Mouse (Mus musculus) gonadal fat pad, adult 2 months (tissue): ENCODE measurements around the gene Ulk3. TPM values are rescaled to one million over a fixed set of nuclear protein-coding genes. Genes with fewer than 3 reads are reported as not detected.

ENCODE experiments used
- DNase-seq: peaks from one replicate; pipeline ENCODE4 v3.0.0-alpha.2; 2012; ENCODE audit warnings: low read depth
- polyA plus RNA-seq: library from polyadenylated mRNA; depleted of rRNA; stranded (reverse); fragments of >200 nt; gene quantifications from 2 replicates; pipeline ENCODE4 v1.2.3, GENCODE M21; 2012; rRNA removed

Ulk3 gene
- polyA plus RNA-seq, 1 experiment: 47.9 TPM

- DNase-seq: no peak
Measured at GRCm38 (mm10) chr9:57644442-57644943, 55.2 kb downstream of the Ulk3 start.

GRCm38 (mm10) chr9:57644944-57645893 is 56.0 kb downstream of the Ulk3 start:
- DNase-seq: no peak

Other genes with a start within 250 kb of the Ulk3 start
- gene Ppcdc, start 149.3 kb upstream of the Ulk3 start, polyA plus RNA-seq: 51.6 and 57.3 TPM in 2 replicates
- 41.8 and 50.0 TPM in 2 replicates for gene Scamp5, start 121.4 kb upstream of the Ulk3 start, polyA plus RNA-seq
- gene Rpp25, start 85.4 kb upstream of the Ulk3 start, polyA plus RNA-seq: 0.74 and 0.93 TPM in 2 replicates
- 202 and 206 TPM in 2 replicates for gene Cox5a, start 68.2 kb upstream of the Ulk3 start, polyA plus RNA-seq
- 9.1 and 12.1 TPM in 2 replicates for gene Fam219b, start 51.9 kb upstream of the Ulk3 start, polyA plus RNA-seq
- gene Mpi, start 36.7 kb upstream of the Ulk3 start, polyA plus RNA-seq: 61.7 and 76.0 TPM in 2 replicates
- 109 and 114 TPM in 2 replicates for gene Scamp2, start 28.5 kb upstream of the Ulk3 start, polyA plus RNA-seq
- gene Cplx3, start 16.8 kb downstream of the Ulk3 start, polyA plus RNA-seq: not detected in 2 replicates
- not detected in 2 replicates for gene Lman1l, start 31.3 kb downstream of the Ulk3 start, polyA plus RNA-seq
- gene Csk, start 64.2 kb downstream of the Ulk3 start, polyA plus RNA-seq: 41.3 and 58.2 TPM in 2 replicates
- gene Cyp1a2, start 94.3 kb downstream of the Ulk3 start, polyA plus RNA-seq: 0.08 and 0.67 TPM in 2 replicates
- 1.3 TPM in 2 replicates for gene Cyp1a1, start 98.5 kb downstream of the Ulk3 start, polyA plus RNA-seq
- gene Edc3, start 119.1 kb downstream of the Ulk3 start, polyA plus RNA-seq: 11.7 and 14.0 TPM in 2 replicates
- gene Clk3, start 176.4 kb downstream of the Ulk3 start, polyA plus RNA-seq: 92.6 and 97.5 TPM in 2 replicates
- gene Arid3b, start 247.3 kb downstream of the Ulk3 start, polyA plus RNA-seq: 4.0 and 4.6 TPM in 2 replicates